Mouse (Mus musculus) forebrain, embryonic 12.5 days (tissue): ENCODE results near the gene Taok3. TPM values are rescaled to one million over a fixed set of nuclear protein-coding genes. Genes with fewer than 3 reads are reported as not detected.

ENCODE experiments used
- ATAC-seq: fragments of 200-750 bp; cut with Nextera tagmentation; 2 replicates; pipeline ENCODE4 v1.8.0; 2017; ENCODE audit warnings: moderate TSS enrichment; ENCODE audit not compliant: low FRiP score
- H3K27ac ChIP-seq: fragments of 300-500 bp; sonication (generic); 2 replicates; pipeline ENCODE4 v1.5.1; 2016; ENCODE audit warnings: mild to moderate bottlenecking
- H3K27me3 ChIP-seq: fragments of 300-500 bp; sonication (generic); 2 replicates; pipeline ENCODE4 v1.6.1; 2016; ENCODE audit warnings: mild to moderate bottlenecking
- H3K36me3 ChIP-seq: fragments of 300-500 bp; sonication (generic); replicated peaks from 2 replicates; pipeline ENCODE4 v1.6.1; 2016; ENCODE audit warnings: mild to moderate bottlenecking
- H3K4me1 ChIP-seq: fragments of 300-500 bp; sonication (generic); 2 replicates; pipeline ENCODE4 v1.6.1; 2016
- H3K4me2 ChIP-seq: fragments of 300-500 bp; sonication (generic); 2 replicates; pipeline ENCODE4 v1.6.1; 2016; ENCODE audit warnings: mild to moderate bottlenecking, moderate library complexity
- H3K4me3 ChIP-seq: fragments of 300-500 bp; sonication (generic); replicated peaks from 2 replicates; pipeline ENCODE4 v1.5.1; 2016; ENCODE audit warnings: mild to moderate bottlenecking
- H3K9ac ChIP-seq: fragments of 300-500 bp; sonication (generic); 2 replicates; pipeline ENCODE4 v1.6.1; 2016; ENCODE audit warnings: mild to moderate bottlenecking
- H3K9me3 ChIP-seq: fragments of 300-500 bp; sonication (generic); 2 replicates; pipeline ENCODE4 v1.6.1; 2016
- WGBS: fragments of 180-500 bp; shearing (Covaris S2); methylation state at CpG from one replicate; pipeline ENCODE4 v1.1.7; 2016; 5-methylcytosine and 5-hydroxymethylcytosine counted together
- polyA plus RNA-seq: library from polyadenylated mRNA; unstranded; fragments of >200 nt; fragmentation: Nextera tagmentation; extraction: Ambion mirVana; gene quantifications from 2 replicates; pipeline ENCODE4 v1.2.1, GENCODE M21; 2016

Gene Taok3
- polyA plus RNA-seq, 1 experiment from 2014 or later, result 24.8 TPM

DNA sequence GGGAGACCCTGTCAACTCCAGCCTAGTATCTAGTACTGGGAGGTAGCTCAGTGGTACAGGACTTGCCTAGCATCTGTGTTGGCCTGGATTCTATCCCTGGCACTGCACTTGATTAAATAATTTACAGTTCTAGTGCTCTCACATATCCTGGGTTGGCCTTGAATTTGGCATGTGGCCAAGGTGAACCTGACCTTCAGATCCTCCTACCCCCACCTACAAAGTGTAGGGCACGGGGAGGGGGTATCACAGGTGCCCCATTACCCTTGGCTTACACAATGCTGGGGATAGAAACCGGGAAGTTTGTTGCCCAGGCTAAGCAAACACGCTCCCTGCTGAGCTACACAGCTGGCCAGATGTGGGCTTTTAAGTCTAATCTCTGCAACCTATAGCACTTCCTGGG, 183.0 kb downstream of the Taok3 start:
- WGBS, result 73% methylated on average over 3 of the region's 3 CpGs

DNA sequence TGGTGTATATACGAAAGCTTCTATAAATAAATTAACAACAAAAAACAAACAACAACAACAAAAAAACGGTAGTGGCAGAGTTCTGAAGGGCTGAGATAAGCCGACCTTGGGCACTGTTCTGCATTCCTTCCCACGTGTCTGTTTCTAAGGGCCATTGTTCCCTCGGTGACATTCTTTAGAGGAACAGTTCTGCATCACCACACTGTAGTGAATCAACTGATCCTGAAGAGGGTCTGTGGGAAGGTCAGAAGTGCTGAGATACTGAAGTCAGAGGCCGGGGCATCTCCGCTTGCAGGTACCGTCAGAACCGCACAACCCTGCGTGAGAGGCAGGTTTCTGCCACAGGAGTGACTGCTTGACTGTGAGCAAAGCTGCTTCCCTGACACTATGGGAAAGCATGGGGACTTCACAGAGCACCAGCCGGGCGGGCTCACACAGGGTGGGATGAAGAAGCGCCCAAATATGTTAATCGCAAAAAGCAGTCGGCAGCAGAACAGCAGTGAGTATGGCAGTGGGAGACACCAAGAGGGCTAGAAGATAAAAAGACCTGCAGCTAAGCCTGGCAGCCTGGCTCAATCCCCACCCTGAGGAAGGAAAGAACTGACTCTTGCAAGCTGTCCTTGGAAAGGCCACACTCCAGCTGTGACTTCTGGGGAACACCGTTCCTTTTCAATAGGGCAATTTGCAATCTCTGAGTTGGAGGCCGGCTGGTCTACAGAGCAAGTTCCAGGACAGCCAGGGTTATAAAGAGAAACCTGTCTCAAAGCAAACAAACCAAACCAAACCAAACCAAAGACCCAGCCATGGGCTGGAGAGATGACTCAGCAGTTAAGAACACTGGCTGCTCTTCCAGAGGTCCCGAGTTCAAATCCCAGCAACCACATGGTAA, 184.0 kb downstream of the Taok3 start:
- no peak overlapping the region for H3K9ac ChIP-seq
- ATAC-seq, result no peak
- no peak overlapping the region for H3K4me2 ChIP-seq
- H3K4me1 ChIP-seq, result no peaks in the 10 kb centered on the region
- H3K27me3 ChIP-seq, result no peaks in the 10 kb centered on the region
- H3K27ac ChIP-seq, result no peak overlapping the region
- peaks cover 6% of the 10 kb centered on the region; the same call in 1 of the 2 replicates for H3K9me3 ChIP-seq
- no peak overlapping the region for H3K4me3 ChIP-seq
- no peaks in the 10 kb centered on the region for H3K36me3 ChIP-seq
- WGBS, result 55% methylated on average over 18 of the region's 18 CpGs

More for the DNA sequence above, 183.0 kb downstream of the Taok3 start:
- no peak overlapping the region for H3K4me2 ChIP-seq
- no peak for ATAC-seq
- no peak overlapping the region for H3K9ac ChIP-seq
- H3K4me1 ChIP-seq, result no peaks in the 10 kb centered on the region
- H3K27me3 ChIP-seq, result no peaks in the 10 kb centered on the region
- no peak overlapping the region for H3K27ac ChIP-seq
- H3K4me3 ChIP-seq, result no peak overlapping the region
- no peaks in the 10 kb centered on the region for H3K36me3 ChIP-seq
- H3K9me3 ChIP-seq, result peaks cover 6% of the 10 kb centered on the region; the same call in 1 of the 2 replicates

- Histone ChIP-seq H3K9ac (no peak overlapping the region), H3K27me3 (no peaks in the 10 kb centered on the region), H3K27ac (no peak overlapping the region), H3K4me3 (no peak overlapping the region), H3K4me1 (no peaks in the 10 kb centered on the region), H3K9me3 (peaks cover 6% of the 10 kb centered on the region; the same call in 1 of the 2 replicates), H3K36me3 (no peaks in the 10 kb centered on the region), H3K4me2 (no peak overlapping the region)
- ATAC-seq, result no peak
- 71% methylated on average over 7 of the region's 7 CpGs for WGBS
Observed at GRCm38 (mm10) chr5:117304947-117305346, 185.0 kb downstream of the Taok3 start.

DNA sequence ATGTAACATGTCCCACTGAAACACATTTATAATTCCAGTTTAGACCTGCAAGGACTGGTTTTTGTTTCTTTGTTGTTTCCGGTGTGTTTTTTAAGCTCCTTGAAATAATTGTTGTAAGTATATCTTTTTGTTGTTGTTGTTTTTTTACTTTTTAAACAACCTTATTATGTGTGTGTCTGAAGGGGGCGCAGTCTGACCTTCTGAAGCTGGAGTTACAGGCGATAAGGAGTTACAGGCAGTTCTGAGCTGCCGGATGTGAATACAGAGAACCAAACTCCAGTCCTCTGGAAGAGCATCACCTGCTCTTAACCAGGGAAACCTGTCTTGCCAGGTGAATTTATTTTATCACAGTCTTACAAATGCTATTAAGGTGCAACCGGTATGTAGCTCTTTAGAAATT, 185.8 kb downstream of the Taok3 start:
- Histone ChIP-seq H3K27me3 (no peaks in the 10 kb centered on the region), H3K27ac (no peak overlapping the region), H3K9me3 (peaks cover 6% of the 10 kb centered on the region; the same call in 1 of the 2 replicates), H3K9ac (no peak overlapping the region), H3K36me3 (no peaks in the 10 kb centered on the region), H3K4me1 (no peaks in the 10 kb centered on the region), H3K4me2 (no peak overlapping the region), H3K4me3 (no peak overlapping the region)
- WGBS, result 94% methylated on average over 5 of the region's 5 CpGs
- ATAC-seq, result no peak

GRCm38 (mm10) chr5:117306826-117307225, 186.9 kb downstream of the Taok3 start:
- H3K4me3 ChIP-seq, result no peak overlapping the region
- H3K36me3 ChIP-seq, result no peaks in the 10 kb centered on the region
- no peak overlapping the region for H3K27ac ChIP-seq
- no peak for ATAC-seq
- H3K9ac ChIP-seq, result no peak overlapping the region
- 91% methylated on average over 2 of the region's 2 CpGs for WGBS
- no peaks in the 10 kb centered on the region for H3K4me1 ChIP-seq
- no peak overlapping the region for H3K4me2 ChIP-seq
- H3K27me3 ChIP-seq, result no peaks in the 10 kb centered on the region
- H3K9me3 ChIP-seq, result peaks cover 6% of the 10 kb centered on the region; the same call in 1 of the 2 replicates

GRCm38 (mm10) chr5:117307699-117308098, 187.8 kb downstream of the Taok3 start:
- Histone ChIP-seq H3K4me3 (no peak overlapping the region), H3K4me1 (no peaks in the 10 kb centered on the region), H3K9me3 (peaks cover 6% of the 10 kb centered on the region; the same call in 1 of the 2 replicates), H3K4me2 (no peak overlapping the region), H3K9ac (no peak overlapping the region), H3K27me3 (no peaks in the 10 kb centered on the region), H3K36me3 (no peaks in the 10 kb centered on the region), H3K27ac (no peak overlapping the region)
- no peak for ATAC-seq
- WGBS, result 44% methylated on average over 11 of the region's 11 CpGs

DNA sequence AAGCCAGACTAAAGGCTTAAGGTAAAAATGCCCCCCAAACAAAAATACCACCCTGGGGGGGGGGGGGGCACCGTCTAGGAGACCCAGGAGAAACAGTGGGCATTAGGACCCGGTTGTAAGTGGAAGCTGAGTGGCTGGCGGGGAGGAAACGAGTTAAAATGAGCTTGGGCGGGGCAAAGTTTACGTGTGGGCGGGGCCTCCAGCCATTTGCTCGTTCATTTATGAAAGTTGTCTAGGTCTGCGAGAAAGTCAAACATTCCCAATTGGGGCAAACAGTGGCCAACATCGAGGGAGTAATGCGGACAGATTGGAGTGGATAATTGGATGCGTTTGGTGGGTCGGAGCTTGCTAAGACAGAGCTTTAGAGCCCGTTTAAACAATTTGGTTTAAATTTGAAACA, 193.5 kb downstream of the Taok3 start:
- peak overlapping the region; percentile 30 for H3K4me2 ChIP-seq
- peaks cover 18% of the 10 kb centered on the region for H3K4me1 ChIP-seq
- ATAC-seq, result no peak
- H3K9ac ChIP-seq, result no peak overlapping the region
- H3K4me3 ChIP-seq, result peak overlapping the region; percentile 15; the same call in 1 of the 2 replicates
- no peaks in the 10 kb centered on the region for H3K9me3 ChIP-seq
- 32% methylated on average over 14 of the region's 14 CpGs for WGBS
- H3K36me3 ChIP-seq, result no peaks in the 10 kb centered on the region
- no peak overlapping the region for H3K27ac ChIP-seq
- peaks cover 41% of the 10 kb centered on the region for H3K27me3 ChIP-seq

GRCm38 (mm10) chr5:117313909-117314308, 194.0 kb downstream of the Taok3 start:
- peak overlapping the region; percentile 30; the same call in 1 of the 2 replicates for H3K4me2 ChIP-seq
- H3K27ac ChIP-seq, result no peak overlapping the region
- H3K9me3 ChIP-seq, result no peaks in the 10 kb centered on the region
- peak overlapping the region; percentile 15; the same call in 1 of the 2 replicates for H3K4me3 ChIP-seq
- H3K9ac ChIP-seq, result no peak overlapping the region
- no peak for ATAC-seq
- H3K4me1 ChIP-seq, result peaks cover 18% of the 10 kb centered on the region
- 46% methylated on average over 10 of the region's 10 CpGs for WGBS
- H3K27me3 ChIP-seq, result peaks cover 41% of the 10 kb centered on the region
- no peaks in the 10 kb centered on the region for H3K36me3 ChIP-seq

GRCm38 (mm10) chr5:117314587-117315428, 194.9 kb downstream of the Taok3 start:
- Histone ChIP-seq H3K9ac (no peak overlapping the region), H3K4me2 (no peak overlapping the region), H3K27me3 (peaks cover 43% of the 10 kb centered on the region), H3K4me3 (no peak overlapping the region), H3K36me3 (no peaks in the 10 kb centered on the region), H3K4me1 (peaks cover 24% of the 10 kb centered on the region), H3K27ac (no peak overlapping the region), H3K9me3 (no peaks in the 10 kb centered on the region)
- 17% methylated on average over 9 of the region's 9 CpGs for WGBS
- ATAC-seq, result no peak

GRCm38 (mm10) chr5:117318741-117319629, 199.1 kb downstream of the Taok3 start, which contains the start of gene Vsig10:
Gene Vsig10 (plus strand): TSS chr5:117319083.
- no peaks in the 10 kb centered on the region for H3K9me3 ChIP-seq
- H3K4me3 ChIP-seq, result peak within 1 kb of the TSS; percentile 68
- H3K27me3 ChIP-seq, result peaks cover 57% of the 10 kb centered on the region
- under 1% methylated on average over 73 of the region's 81 CpGs for WGBS
- H3K4me1 ChIP-seq, result peaks cover 19% of the 10 kb centered on the region
- no peaks in the 10 kb centered on the region for H3K36me3 ChIP-seq
- peak; percentile 87 for ATAC-seq
- H3K27ac ChIP-seq, result peak within 1 kb of the TSS; percentile 31; the same call in 1 of the 2 replicates
- H3K4me2 ChIP-seq, result peak within 1 kb of the TSS; percentile 99
- peak within 1 kb of the TSS; percentile 73 for H3K9ac ChIP-seq

GRCm38 (mm10) chr5:117323751-117324150, 203.8 kb downstream of the Taok3 start:
- H3K9ac ChIP-seq, result no peak overlapping the region
- no peak overlapping the region for H3K27ac ChIP-seq
- no peaks in the 10 kb centered on the region for H3K9me3 ChIP-seq
- no peak overlapping the region for H3K4me2 ChIP-seq
- H3K4me1 ChIP-seq, result peaks cover 9% of the 10 kb centered on the region; the same call in 1 of the 2 replicates
- no peak for ATAC-seq
- peaks cover 23% of the 10 kb centered on the region for H3K27me3 ChIP-seq
- no peak overlapping the region for H3K4me3 ChIP-seq
- WGBS, result 82% methylated on average over 9 of the region's 9 CpGs
- no peaks in the 10 kb centered on the region for H3K36me3 ChIP-seq
